Mouse (Mus musculus) embryonic fibroblast, embryonic 13.5 days (primary cell): ENCODE results near the gene Ppp1r12c.

Source experiments
- CTCF ChIP-seq: IDR thresholded peaks from 2 replicates; pipeline ENCODE4 v1.5.1; 2011; ENCODE audit warnings: mild to moderate bottlenecking, control low read depth, low read length, moderate library complexity, borderline replicate concordance; ENCODE audit not compliant: insufficient read depth
- POLR2A ChIP-seq: IDR thresholded peaks from 2 replicates; pipeline ENCODE4 v1.6.1; 2011; ENCODE audit warnings: low read depth, mild to moderate bottlenecking, control low read depth, low read length, moderate library complexity

DNA sequence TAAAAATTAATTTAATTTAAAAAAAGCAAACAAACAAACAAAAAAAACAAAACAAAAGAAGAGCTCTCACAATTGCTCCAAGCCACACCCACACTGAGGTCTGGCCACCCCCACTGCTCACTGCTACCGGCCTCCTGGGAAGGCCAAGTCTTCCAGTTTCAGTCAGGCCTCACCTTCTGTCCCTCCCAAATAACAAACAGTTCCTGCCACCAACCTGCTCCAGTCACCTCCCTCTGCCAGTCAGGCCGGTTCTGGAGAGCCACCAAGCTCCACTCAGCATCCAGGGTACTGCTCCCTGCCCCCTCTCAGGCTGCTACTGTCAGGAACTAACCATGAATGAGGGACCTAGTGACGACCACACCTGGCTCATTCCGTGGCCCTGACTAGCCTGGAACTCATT is 48.8 kb downstream of the Ppp1r12c start:
- TF ChIP-seq POLR2A: no peak
- no peak for TF ChIP-seq CTCF
